Mouse (Mus musculus) right cerebral cortex, postnatal 25 days (tissue): ENCODE measurements around the gene Tecpr2.

ENCODE experiments used
- DNase-seq: peaks from one replicate; pipeline ENCODE4 v3.0.0; 2022

Gene Tecpr2

GRCm38 (mm10) chr12:110865571-110865970 is 23.5 kb upstream of the Tecpr2 start:
- DNase-seq, result no peak

DNA sequence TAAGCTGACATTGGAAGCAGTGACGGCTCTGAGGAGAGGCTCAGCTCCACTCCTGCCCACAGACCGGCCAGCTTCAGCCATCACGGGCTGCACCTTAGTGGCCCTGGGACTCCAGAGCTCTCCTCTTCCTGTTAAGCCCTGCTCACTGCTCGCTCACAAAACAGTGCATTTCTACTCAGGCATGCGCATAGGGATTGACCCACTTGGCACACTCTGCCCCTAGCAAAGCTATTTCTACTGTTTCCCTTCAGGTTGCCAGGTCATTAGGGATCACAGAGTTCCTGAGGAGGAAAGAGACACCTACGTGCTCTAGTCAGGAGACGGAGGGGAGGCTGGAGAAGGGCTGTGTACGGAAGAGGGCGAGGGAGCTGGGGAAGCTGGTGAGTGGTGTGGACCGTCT is 23.1 kb upstream of the Tecpr2 start:
- DNase-seq, result no peak

DNA sequence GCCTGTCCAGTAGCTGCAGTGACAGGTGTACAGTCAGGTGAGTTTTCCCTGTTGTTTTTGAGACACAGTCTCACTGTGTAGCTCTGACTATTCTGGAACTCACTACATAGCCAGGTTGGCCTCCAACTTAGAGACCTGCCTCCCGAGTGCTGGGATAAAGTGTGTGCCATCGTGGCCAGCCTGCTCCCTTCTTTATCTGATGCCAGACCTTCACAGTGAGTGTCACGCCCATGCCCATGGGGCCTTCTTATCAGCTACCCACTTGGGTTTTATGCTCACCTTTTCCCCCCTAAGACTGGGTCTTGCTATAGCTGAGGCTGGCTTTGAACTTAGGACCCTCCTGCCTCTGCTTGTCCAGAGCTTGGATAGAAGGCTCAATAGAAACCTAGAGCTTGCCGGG is 19.0 kb upstream of the Tecpr2 start:
- DNase-seq, result no peak

DNA sequence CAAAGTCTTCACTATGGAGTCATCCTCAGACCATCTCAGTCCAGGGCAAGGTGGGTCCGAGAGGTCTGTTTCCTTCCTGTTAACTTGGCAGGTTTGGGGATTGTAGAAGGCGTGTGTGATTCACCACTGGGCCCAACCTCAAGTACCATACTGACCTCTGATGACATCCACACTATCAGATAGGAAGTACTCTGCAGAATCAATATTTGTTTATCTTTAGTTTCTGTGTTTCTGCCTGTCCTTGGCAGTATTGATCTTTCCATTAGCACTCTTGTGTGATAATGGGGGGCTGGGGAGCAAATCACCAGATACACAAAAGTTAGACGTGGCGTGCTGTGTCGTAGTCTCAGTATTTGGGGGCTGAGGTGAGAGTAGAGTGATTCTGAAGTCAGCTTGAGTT is 17.8 kb upstream of the Tecpr2 start:
- no peak for DNase-seq

DNA sequence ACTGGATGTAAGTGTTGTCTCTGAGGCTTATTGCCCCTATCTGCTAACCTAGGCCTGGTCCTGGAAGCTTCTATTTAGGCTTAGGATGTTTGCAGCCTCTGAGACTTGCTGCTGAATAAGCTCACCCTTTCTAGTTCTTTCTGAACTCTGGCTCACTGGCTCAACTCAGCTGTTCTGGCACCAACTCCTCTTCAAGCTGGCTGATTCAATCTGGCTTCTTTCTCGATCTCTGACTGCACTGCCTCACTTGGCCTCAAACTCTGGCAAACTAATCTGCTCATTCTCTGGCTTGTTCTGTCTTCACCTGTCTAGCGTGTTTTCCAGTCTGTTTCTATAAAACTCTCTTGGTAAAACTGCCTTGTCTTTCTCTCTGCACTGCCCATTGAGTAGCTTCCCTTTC is 13.7 kb upstream of the Tecpr2 start:
- DNase-seq, result no peak

DNA sequence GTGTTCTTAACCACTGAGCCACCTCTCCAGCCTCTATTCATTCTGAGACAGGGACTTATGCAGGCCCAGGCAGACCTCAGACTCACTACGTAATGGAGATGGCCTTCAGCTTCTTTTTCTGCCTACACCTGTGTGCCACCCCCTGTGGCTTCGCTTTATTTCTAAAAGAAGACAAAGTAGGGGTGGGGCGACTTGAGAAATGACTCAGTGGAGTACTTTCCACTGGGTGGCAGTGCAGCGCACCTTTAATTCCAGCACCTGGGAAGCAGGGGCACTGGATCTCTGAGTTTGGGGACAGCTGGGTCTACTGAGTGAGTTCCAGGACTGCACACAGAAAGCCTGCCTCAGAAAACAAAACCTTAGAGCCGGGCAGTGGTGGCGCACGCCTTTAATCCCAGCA is 6.8 kb upstream of the Tecpr2 start:
- DNase-seq, result no peak

GRCm38 (mm10) chr12:110885251-110885650 is 3.8 kb upstream of the Tecpr2 start:
- no peak for DNase-seq

DNA sequence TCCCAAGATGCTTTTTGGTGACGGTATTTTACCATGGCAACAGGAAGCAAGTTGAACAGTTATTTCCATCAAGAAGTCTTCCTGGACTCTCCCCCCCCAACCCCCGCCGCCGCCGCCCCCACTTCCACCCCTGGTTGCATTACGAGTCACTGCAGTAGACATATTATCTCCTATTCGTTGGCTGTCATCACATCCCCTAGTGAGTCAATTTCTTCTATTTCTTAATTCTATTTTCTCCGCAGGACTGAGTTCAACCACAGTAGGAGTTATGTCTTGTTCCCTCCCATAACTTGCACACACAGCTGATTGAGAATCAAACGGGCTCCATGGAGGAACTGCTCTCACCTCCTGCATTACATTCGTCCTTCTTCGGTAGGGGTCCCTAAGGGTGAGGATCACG is 958 bp upstream of the Tecpr2 start:
- DNase-seq, result no peak

DNA sequence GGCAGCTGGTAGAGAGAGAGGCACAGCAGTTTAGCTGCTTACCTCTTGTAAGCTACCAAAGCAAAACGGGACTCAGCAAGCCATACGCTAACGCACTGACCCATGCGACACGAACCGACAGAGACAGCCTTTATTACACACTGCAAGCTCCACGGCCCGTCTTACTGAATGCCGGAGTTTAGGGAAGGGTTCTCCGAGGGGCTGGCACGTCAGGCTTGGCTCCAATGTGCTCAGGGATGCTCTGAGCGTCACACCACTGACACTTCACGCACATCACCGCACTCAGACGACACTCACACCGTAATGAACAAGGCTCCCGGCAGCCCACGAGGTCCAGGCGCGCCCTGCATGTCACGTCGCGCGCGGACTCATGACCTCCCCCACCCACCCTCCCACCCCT is 458 bp upstream of the Tecpr2 start:
- DNase-seq, result no peak

DNA sequence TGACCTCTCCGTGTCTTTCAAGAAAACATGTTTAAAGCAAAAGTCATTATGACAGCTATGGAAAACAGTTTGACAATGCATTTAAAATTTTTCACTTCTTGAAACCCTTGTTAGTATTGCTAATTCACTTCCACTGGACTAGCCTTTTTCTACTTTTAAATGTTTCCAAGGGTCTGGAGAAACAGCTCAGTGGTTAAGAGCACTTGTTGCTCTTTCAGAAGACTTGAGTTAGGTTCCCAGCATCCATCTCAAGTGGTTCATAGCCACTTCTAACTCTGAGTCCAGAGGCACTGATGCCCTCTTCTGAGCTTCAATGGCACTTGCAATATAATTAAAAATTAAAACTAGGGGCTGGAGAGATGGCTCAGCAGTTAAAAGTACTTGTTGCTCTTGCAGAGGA is 2.8 kb downstream of the Tecpr2 start:
- no peak for DNase-seq

DNA sequence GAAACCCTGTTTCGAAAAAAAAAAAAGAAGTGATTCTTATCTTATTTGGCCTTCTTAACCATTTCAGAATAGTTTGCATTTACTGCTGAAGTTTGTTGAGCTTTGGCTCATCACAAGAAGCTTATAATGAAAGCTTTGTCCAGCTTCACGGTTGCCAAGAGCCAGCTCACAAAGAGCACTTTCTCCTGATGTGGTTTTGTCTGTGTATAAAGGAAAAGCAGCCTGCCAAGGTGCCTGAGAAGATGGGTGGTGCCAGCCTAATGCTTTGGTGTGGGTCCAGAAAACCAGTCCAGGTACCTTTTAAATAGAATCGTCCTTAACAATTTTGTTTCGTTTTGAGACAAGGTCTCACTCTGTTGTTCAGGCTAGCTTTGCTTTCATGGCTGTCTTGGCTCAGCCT is 13.0 kb downstream of the Tecpr2 start:
- DNase-seq, result no peak

GRCm38 (mm10) chr12:110903536-110903935 is 14.5 kb downstream of the Tecpr2 start:
- no peak for DNase-seq

- no peak for DNase-seq
Observed at GRCm38 (mm10) chr12:110907845-110908244, 18.8 kb downstream of the Tecpr2 start.

DNA sequence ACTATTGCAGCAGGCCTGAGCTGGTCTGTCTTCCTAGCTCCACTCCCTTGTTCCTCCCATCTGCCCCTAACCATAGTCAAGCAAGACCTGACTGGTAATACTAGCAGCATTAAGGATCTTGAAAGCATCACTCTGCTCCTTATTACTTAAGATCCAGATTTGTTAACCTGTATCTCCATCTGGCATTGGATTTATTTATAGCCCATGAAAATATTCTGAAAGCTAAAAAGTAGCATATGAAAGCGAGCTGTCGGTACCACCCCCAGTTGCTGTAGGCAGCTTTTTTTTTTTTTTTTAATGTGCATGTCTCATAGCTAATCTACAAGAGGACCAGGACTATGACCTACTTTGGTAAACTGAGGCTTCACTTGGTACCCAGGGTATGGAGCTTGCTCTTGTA is 20.9 kb downstream of the Tecpr2 start:
- DNase-seq, result no peak

DNA sequence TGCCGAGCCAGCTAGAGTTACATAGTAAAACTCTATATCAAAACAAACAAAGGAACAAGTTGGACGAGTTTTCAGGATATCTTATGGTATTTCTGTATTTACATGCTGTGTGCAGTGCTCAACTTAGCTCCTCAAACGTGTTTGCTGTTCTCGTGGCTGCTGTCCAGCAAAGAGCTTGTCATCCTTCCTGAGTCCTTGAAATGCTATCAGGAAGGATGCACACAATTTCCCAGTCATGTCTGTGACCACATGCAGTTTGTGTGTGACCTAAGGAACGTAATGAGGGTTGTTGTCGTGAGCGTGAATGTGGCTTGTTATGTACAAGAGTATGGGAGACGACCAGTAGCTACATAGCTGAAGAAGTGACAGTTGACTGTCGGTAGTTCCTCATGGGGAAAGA is 26.7 kb downstream of the Tecpr2 start:
- no peak for DNase-seq

DNA sequence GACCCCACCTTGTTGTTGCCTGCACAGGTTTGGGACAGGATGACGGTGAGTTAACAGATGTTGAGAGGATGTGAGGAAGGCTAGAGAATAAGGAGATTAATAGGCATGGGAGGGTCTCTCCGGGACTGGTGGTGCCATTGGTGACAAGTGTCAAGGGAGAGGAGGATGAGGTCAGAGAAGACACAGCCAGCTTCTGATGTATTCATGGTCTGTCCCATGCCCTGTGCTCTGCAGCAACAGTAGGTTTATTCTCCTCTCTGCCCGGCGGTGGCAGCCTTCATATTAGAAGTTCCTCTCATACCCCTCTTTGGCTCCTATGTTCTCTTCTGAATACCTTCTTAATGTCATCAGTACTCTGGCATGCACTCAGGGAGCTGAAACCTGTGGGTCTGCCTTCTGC is 31.2 kb downstream of the Tecpr2 start:
- DNase-seq, result no peak

DNA sequence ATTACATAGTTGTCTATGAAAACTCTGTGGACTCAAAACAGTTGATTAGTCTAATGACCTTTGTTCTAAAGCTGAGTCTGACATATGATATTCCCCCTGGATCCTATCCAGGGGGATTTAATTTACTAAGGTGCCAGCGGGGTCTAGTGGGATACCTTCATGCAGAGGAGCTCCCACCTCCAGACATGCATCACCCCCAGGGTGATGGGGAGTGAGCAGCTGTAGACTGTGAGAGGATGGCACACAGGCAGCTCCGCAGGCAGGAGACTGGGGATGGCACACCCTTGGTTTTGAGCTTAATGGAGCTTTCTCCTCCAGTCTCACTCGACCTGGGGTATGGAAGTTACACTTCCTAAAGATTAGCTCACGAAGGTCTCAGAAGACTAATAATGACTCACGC is 32.5 kb downstream of the Tecpr2 start:
- no peak for DNase-seq

DNA sequence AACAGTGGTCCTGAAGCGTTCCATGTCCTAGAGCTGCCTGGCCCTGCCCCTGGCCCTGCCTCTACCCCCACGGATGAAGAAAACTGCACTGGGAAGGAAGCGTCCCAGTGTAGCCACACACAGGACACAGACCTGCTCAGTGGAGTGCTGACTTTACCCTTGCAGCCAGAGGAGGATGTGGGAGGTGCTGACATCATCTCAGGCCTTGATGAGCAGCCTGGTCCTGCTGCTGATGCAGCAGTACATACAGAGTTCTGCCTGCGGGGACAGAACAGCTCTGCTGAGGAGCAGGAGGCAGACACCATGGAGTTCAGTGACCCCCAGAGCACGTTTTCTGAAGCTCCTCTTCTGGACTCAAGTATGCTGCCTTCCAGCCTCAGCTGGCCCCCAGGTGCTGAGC is 43.8 kb downstream of the Tecpr2 start:
- peak; percentile 26 for DNase-seq

DNA sequence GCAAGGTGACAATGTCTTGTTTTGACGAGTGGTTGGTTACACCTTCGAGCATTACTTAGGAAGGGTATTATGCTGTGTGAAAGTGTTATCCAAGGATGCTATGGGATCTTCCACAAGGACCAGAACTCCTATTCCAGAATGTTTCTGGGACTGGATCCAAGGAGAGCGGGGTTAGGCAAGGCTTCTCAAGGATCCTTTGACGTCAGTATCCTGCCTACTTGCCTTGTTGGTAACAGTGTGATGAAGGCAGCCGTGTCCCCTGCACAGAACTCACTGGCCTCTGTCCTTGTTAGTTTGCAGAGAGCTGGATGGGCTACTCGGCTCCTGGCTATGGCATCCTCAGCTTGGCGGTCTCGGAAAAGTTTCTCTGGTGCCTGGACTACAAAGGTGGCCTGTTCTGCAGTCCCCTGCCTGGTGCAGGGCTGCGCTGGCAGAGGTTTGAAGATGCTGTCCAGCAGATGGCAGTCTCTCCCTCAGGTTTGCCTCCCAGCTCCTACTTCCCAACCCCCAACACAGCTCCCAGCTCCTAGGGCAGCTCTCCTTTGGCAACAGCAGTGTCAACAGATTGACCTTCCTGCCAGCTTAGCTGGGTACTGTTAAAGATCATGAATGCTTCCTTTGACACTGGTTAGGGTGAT is 47.0 kb downstream of the Tecpr2 start:
- peak; percentile 80 for DNase-seq

- no peak for DNase-seq
Observed at GRCm38 (mm10) chr12:110937496-110937895, 48.4 kb downstream of the Tecpr2 start.

- DNase-seq, result no peak
Observed at GRCm38 (mm10) chr12:110939385-110939784, 50.3 kb downstream of the Tecpr2 start.

DNA sequence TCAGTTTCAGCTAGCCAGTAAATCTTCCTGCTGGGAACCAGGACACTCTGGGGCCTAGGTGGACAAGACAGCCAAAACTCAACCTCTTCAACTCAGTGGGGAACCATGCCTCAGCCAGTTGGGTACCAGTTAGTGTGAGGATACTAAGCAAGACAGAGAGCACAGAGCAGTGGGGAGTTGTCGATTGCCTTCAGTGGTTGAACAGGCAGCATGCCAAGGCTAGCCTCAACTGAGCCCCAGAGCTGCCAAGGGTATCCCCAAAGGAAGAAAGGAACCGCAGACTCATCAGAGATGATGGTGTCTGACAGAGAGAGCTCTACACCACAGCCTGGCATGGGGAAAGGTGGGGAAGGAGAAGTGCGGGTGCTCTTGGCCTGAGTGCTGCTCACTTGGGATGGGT is 51.8 kb downstream of the Tecpr2 start:
- no peak for DNase-seq

DNA sequence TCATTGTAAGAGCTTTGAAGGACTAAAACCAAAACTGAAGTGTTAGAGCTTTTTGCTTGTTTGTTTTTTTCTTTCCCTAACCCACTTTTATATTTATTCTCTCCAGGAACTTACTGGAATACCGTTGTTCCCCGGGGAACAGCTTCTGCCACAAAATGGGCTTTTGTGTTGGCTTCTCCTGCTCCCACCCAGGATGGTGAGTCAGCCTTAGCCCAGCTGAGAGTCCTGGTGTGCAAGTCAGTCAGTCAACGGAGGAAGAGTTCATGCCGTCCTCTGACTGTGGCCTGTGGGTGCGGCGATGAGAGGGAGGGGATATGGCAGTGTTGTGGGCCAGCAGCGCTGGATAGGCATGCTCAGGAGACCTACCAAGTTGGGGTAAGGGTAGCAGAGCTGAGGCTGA is 57.2 kb downstream of the Tecpr2 start:
- DNase-seq, result no peak

DNA sequence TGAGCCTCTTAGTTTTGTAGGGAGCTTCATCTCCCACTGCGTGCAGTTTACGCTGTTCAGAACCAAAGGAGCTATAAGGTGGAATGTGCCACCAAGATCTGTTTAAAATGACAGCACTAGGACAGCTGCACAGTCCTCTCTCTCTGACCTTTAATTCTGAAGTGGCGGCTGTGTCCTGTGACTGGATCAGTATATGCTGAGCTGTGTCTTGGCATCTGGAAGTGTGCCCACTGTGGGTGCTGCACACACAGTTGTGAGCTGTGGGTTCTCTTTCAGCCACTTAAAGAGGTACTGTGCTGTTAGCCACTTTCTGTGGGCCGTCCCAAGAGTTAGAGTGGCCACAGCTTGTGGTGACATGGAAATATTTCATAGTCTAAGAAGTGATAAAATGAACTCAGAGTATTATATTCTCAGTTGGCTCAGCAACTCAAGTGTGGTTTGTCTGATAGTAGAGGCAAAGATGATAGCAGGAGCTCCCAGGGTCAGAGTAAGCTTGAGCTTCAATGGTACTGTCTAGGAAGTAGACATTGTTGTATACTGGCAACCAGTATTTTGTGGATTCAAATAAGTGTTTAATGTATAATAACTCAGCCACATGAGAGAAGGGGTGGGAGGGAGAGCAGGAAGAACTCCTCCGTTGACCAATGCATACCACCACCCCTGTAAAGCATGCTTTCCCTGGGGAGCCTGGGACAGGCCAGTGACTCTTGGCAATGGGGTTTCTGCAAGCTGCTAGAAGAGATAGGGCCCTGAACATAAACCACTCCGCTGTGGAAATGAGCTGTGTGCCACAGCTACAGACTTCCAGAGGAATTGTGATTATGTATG is 59.2 kb downstream of the Tecpr2 start:
- no peak for DNase-seq

- DNase-seq, result no peak
Observed at GRCm38 (mm10) chr12:110948910-110949201, 59.8 kb downstream of the Tecpr2 start.
